Mouse (Mus musculus): Measurements from ENCODE around the gene Armcx4. TPM values are rescaled to one million over a fixed set of nuclear protein-coding genes. Genes with fewer than 3 reads are reported as not detected.
"Not testable (repeated sequence)": the region's sequence is repeated elsewhere in the genome, so short reads cannot be mapped to it uniquely, and the experiment has no call there.

The Armcx4 gene
- polyA plus RNA-seq, 1 experiment from 2014 or later, result 5.9 TPM

GRCm38 (mm10) chrX:134690871-134691539, 4.7 kb downstream of the Armcx4 start:
- Histone ChIP-seq H3K9me3 (replicated peaks) (no peaks in the 10 kb centered on the region), H3K27ac (replicated peaks) (no peak overlapping the region), H3K27me3 (ENCODE audit: low read depth, poor library complexity, severe bottlenecking) (peaks cover 97% of the 10 kb centered on the region), H3K36me3 (peaks cover 82% of the 10 kb centered on the region), H3K4me3 (no peak overlapping the region), H3K4me1 (peaks cover 9% of the 10 kb centered on the region)
- 93% methylated on average over 10 of the region's 10 CpGs for WGBS
- DNase-seq (ENCODE audit: low spot score), result no peak

GRCm38 (mm10) chrX:134691540-134691935, 5.2 kb downstream of the Armcx4 start:
- peaks cover 84% of the 10 kb centered on the region for H3K36me3 ChIP-seq
- H3K9me3 ChIP-seq (replicated peaks), result no peaks in the 10 kb centered on the region
- peaks cover 9% of the 10 kb centered on the region for H3K4me1 ChIP-seq
- DNase-seq (ENCODE audit: low spot score), result no peak
- 82% methylated on average over 2 of the region's 2 CpGs for WGBS
- peaks cover 95% of the 10 kb centered on the region for H3K27me3 ChIP-seq (ENCODE audit: low read depth, poor library complexity, severe bottlenecking)
- H3K4me3 ChIP-seq, result no peak overlapping the region
- H3K27ac ChIP-seq (replicated peaks), result no peak overlapping the region

- H3K27ac ChIP-seq (replicated peaks), result peak overlapping the region; percentile 91
- DNase-seq (ENCODE audit: low spot score), result peak; percentile 35
- 31% methylated on average over 3 of the region's 3 CpGs for WGBS
- peak overlapping the region; percentile 60; the same call in 1 of the 2 replicates for H3K4me3 ChIP-seq
- H3K36me3 ChIP-seq, result peaks cover 15% of the 10 kb centered on the region
- no peaks in the 10 kb centered on the region for H3K9me3 ChIP-seq (replicated peaks)
- peaks cover 59% of the 10 kb centered on the region for H3K27me3 ChIP-seq (ENCODE audit: low read depth, poor library complexity, severe bottlenecking)
- H3K4me1 ChIP-seq, result peaks cover 11% of the 10 kb centered on the region
Measured at GRCm38 (mm10) chrX:134716863-134717262, 30.5 kb downstream of the Armcx4 start.

DNA sequence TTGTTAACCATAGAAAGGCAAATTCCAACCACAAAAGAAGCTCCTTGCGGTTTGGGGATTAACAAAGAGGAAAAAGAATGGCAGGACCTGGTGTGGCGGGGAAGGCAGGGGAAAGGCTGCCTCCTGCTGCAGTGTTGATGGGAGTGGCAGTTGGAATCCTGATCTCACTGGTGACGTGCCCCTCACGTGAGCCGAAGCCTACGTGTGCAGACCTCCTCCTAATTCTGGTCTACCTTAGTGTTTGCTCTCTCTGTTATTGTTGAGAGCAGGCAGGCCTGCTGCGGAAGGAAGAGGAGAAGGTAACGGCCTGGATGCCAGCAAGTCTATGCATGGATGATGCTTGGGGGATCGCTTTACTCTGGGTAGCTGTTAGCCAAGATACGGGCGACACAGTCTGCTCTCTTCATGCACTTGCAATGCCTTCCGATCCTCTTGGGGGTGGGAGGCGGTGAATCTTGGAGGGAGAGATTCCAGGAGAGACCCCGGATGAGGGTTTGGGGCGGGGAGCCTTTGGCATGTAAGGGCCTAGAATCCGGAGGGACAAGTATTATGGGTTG, 31.5 kb downstream of the Armcx4 start, which contains the start of gene Armcx1:
TSS of gene Armcx1 (plus strand) at position 212 of the 557 bp plus-strand sequence.
- WGBS, result 11% methylated on average over 16 of the region's 16 CpGs
- Histone ChIP-seq H3K9me3 (replicated peaks) (no peaks in the 10 kb centered on the region), H3K4me1 (peaks cover 11% of the 10 kb centered on the region), H3K27me3 (ENCODE audit: low read depth, poor library complexity, severe bottlenecking) (peaks cover 67% of the 10 kb centered on the region), H3K36me3 (peaks cover 15% of the 10 kb centered on the region), H3K4me3 (peak within 1 kb of the TSS; percentile 60), H3K27ac (replicated peaks) (peak within 1 kb of the TSS; percentile 91)
- DNase-seq (ENCODE audit: low spot score), result peak; percentile 80

GRCm38 (mm10) chrX:134718524-134718923, 32.2 kb downstream of the Armcx4 start:
- peak; percentile 67 for DNase-seq (ENCODE audit: low spot score)
- WGBS, result 16% methylated on average over 14 of the region's 14 CpGs
- Histone ChIP-seq H3K4me1 (peaks cover 12% of the 10 kb centered on the region), H3K27me3 (ENCODE audit: low read depth, poor library complexity, severe bottlenecking) (peaks cover 69% of the 10 kb centered on the region), H3K9me3 (replicated peaks) (no peaks in the 10 kb centered on the region), H3K27ac (replicated peaks) (peak overlapping the region; percentile 91), H3K36me3 (peaks cover 15% of the 10 kb centered on the region), H3K4me3 (peak overlapping the region; percentile 60)

DNA sequence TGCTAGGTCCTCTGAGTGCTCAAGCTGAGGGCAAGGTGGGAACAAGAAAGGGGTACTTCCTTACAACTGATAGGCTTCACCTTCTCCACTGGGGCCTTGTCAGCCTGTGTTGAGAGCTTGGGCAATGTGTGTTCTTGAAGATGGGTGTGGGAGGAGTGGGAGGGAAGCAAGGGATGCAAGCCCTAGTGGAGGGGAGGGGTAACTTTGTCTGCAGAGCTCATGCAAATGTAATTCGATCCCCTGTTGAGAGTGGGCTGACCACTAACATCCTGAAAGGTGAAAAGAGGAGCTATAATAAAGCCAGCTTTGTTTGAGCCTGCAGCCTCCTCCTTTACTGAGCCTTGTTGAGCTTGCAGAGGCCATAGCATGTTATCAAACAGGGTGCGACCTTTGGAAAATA, 37.4 kb downstream of the Armcx4 start:
- H3K4me3 ChIP-seq; H3K9me3 ChIP-seq (replicated peaks); DNase-seq (ENCODE audit: low spot score); H3K4me1 ChIP-seq; H3K27ac ChIP-seq (replicated peaks): not testable (repeated sequence)
- 32% methylated on average over 2 of the region's 2 CpGs for WGBS
- Histone ChIP-seq H3K27me3 (ENCODE audit: low read depth, poor library complexity, severe bottlenecking) (peaks cover 73% of the 10 kb centered on the region), H3K36me3 (peaks cover 15% of the 10 kb centered on the region)

GRCm38 (mm10) chrX:134729778-134730177, 43.5 kb downstream of the Armcx4 start:
- no peaks in the 10 kb centered on the region for H3K36me3 ChIP-seq
- H3K27me3 ChIP-seq (ENCODE audit: low read depth, poor library complexity, severe bottlenecking), result peaks cover 89% of the 10 kb centered on the region
- no peak overlapping the region for H3K27ac ChIP-seq (replicated peaks)
- no peak overlapping the region for H3K4me3 ChIP-seq
- 42% methylated on average over 4 of the region's 4 CpGs for WGBS
- no peaks in the 10 kb centered on the region for H3K9me3 ChIP-seq (replicated peaks)
- H3K4me1 ChIP-seq, result no peaks in the 10 kb centered on the region
- no peak for DNase-seq (ENCODE audit: low spot score)

- 100% methylated on average over 1 of the region's 1 CpGs for WGBS
- DNase-seq (ENCODE audit: low spot score), result no peak
- Histone ChIP-seq H3K4me1 (no peaks in the 10 kb centered on the region), H3K9me3 (replicated peaks) (no peaks in the 10 kb centered on the region), H3K36me3 (no peaks in the 10 kb centered on the region), H3K27me3 (ENCODE audit: low read depth, poor library complexity, severe bottlenecking) (peaks cover 77% of the 10 kb centered on the region), H3K27ac (replicated peaks) (no peak overlapping the region), H3K4me3 (no peak overlapping the region)
Measured at GRCm38 (mm10) chrX:134737796-134738195, 51.5 kb downstream of the Armcx4 start.

DNA sequence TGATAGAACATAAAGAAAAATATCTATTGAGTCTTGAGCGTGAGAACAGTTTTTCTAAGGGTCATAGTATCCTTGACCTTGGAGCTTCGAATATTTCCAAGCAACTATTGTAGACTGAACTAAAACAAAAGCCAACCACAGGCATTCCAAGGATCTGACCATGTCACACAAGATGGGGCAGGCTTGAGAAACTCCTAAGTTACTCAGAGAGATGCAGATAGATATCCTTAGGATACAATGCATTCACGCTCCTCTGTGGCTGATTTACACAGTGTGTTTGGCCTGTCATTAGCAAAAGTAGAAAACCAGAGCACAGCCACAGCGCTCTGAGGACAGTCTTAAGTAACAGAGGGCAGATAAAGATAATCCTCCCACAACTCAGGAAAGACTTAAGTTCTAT, 52.8 kb downstream of the Armcx4 start:
- no peaks in the 10 kb centered on the region for H3K36me3 ChIP-seq
- no peak for DNase-seq (ENCODE audit: low spot score)
- H3K27ac ChIP-seq (replicated peaks), result no peak overlapping the region
- peaks cover 75% of the 10 kb centered on the region for H3K27me3 ChIP-seq (ENCODE audit: low read depth, poor library complexity, severe bottlenecking)
- no peaks in the 10 kb centered on the region for H3K4me1 ChIP-seq
- H3K4me3 ChIP-seq, result no peak overlapping the region
- 68% methylated on average over 4 of the region's 4 CpGs for WGBS
- no peaks in the 10 kb centered on the region for H3K9me3 ChIP-seq (replicated peaks)

- Histone ChIP-seq H3K4me1 (no peaks in the 10 kb centered on the region), H3K36me3 (no peaks in the 10 kb centered on the region), H3K9me3 (replicated peaks) (no peaks in the 10 kb centered on the region), H3K27me3 (ENCODE audit: low read depth, poor library complexity, severe bottlenecking) (peaks cover 85% of the 10 kb centered on the region), H3K4me3 (no peak overlapping the region), H3K27ac (replicated peaks) (no peak overlapping the region)
- WGBS, result 77% methylated on average over 5 of the region's 5 CpGs
- DNase-seq (ENCODE audit: low spot score), result no peak
Measured at GRCm38 (mm10) chrX:134741862-134742261, 55.5 kb downstream of the Armcx4 start.

Other genes with a start within 250 kb of the Armcx4 start
- not detected in 2 replicates for gene Taf7l, start 210.0 kb upstream of the Armcx4 start, polyA plus RNA-seq (2016; fragmentation: Nextera tagmentation; extraction: Ambion mirVana)
- 83.6 and 105 TPM in 2 replicates for gene Timm8a1, start 144.7 kb upstream of the Armcx4 start, polyA plus RNA-seq (2016; fragmentation: Nextera tagmentation; extraction: Ambion mirVana)
- gene Btk, start 102.9 kb upstream of the Armcx4 start, polyA plus RNA-seq (2016; fragmentation: Nextera tagmentation; extraction: Ambion mirVana), result 1.0 and 1.3 TPM in 2 replicates
- 260 and 328 TPM in 2 replicates for gene Rpl36a, start 100.9 kb upstream of the Armcx4 start, polyA plus RNA-seq (2016; fragmentation: Nextera tagmentation; extraction: Ambion mirVana)
- 7.9 and 9.2 TPM in 2 replicates for gene Gla, start 85.4 kb upstream of the Armcx4 start, polyA plus RNA-seq (2016; fragmentation: Nextera tagmentation; extraction: Ambion mirVana)
- 224 and 230 TPM in 2 replicates for gene Hnrnph2, start 85.3 kb upstream of the Armcx4 start, polyA plus RNA-seq (2016; fragmentation: Nextera tagmentation; extraction: Ambion mirVana)
- 44.6 and 50.3 TPM in 2 replicates for gene Armcx1, start 31.4 kb downstream of the Armcx4 start, polyA plus RNA-seq (2016; fragmentation: Nextera tagmentation; extraction: Ambion mirVana)
- 13.6 and 15.6 TPM in 2 replicates for gene Armcx6, start 64.9 kb downstream of the Armcx4 start, polyA plus RNA-seq (2016; fragmentation: Nextera tagmentation; extraction: Ambion mirVana)
- gene Armcx3, start 70.1 kb downstream of the Armcx4 start, polyA plus RNA-seq (2016; fragmentation: Nextera tagmentation; extraction: Ambion mirVana), result 53.2 and 56.2 TPM in 2 replicates
- gene Armcx2, start 122.7 kb downstream of the Armcx4 start, polyA plus RNA-seq (2016; fragmentation: Nextera tagmentation; extraction: Ambion mirVana), result 88.7 and 89.5 TPM in 2 replicates

Measured in midbrain, embryonic 10.5 days (tissue).